Mouse (Mus musculus) MEL (cell line): ENCODE data around the gene Samd13.

Experiments used
- EP300 ChIP-seq, 2 experiments: IDR thresholded peaks; 2 replicates each; pipeline ENCODE4 v1.6.1; 2011; ENCODE audit warnings: improper control_type of control experiment in 2 of 2, low read length in 2 of 2, low read depth in 1 of 2, mild to moderate bottlenecking in 1 of 2
- NRF1 ChIP-seq: IDR thresholded peaks from 2 replicates; pipeline ENCODE4 v1.6.1; 2014; ENCODE audit warnings: low read depth, mild to moderate bottlenecking, inconsistent platforms, low read length, improper control_type of control experiment, moderate library complexity; ENCODE audit not compliant: poor library complexity, insufficient read depth, severe bottlenecking

GRCm38 (mm10) chr3:146684811-146685675, at the start of gene Samd13:
- TF ChIP-seq NRF1 (no peak), EP300 (IDR thresholded peaks at IDR 0.05; ENCODE audit: low read depth in 1 of 2, low read length in 2 of 2) (no peak)
